Mouse (Mus musculus) heart, postnatal 0 days (tissue): ENCODE measurements around the gene Erp29. TPM values are rescaled to one million over a fixed set of nuclear protein-coding genes. Genes with fewer than 3 reads are reported as not detected.

Experiments
- ATAC-seq: fragments of 200-750 bp; cut with Nextera tagmentation; 2 replicates; pipeline ENCODE4 v1.8.0; 2017; ENCODE audit warnings: low read depth, moderate number of reproducible peaks, moderate library complexity; ENCODE audit not compliant: insufficient read depth
- DNase-seq: peaks from one replicate; pipeline ENCODE4 v3.0.0-alpha.2; 2016; ENCODE audit warnings: low spot score
- H3K27ac ChIP-seq: fragments of 300-500 bp; sonication (generic); 2 replicates; pipeline ENCODE4 v1.5.1; 2014; ENCODE audit warnings: low read depth, mild to moderate bottlenecking
- H3K27me3 ChIP-seq: fragments of 300-500 bp; sonication (generic); 2 replicates; pipeline ENCODE4 v1.6.1; 2014; ENCODE audit warnings: low read length, mixed read lengths; ENCODE audit not compliant: control insufficient read depth, insufficient read depth
- H3K36me3 ChIP-seq: fragments of 300-500 bp; sonication (generic); replicated peaks from 2 replicates; pipeline ENCODE4 v1.6.1; 2014; ENCODE audit warnings: low read length, mixed read lengths; ENCODE audit not compliant: control insufficient read depth, insufficient read depth
- H3K4me1 ChIP-seq: fragments of 300-500 bp; sonication (generic); 2 replicates; pipeline ENCODE4 v1.6.1; 2014; ENCODE audit warnings: antibody characterized with exemption; ENCODE audit not compliant: control insufficient read depth, insufficient read depth
- H3K4me2 ChIP-seq: fragments of 300-500 bp; sonication (generic); 2 replicates; pipeline ENCODE4 v1.6.1; 2014; ENCODE audit warnings: low read depth, mild to moderate bottlenecking, low read length, moderate library complexity
- H3K4me3 ChIP-seq: fragments of 300-500 bp; sonication (generic); 2 replicates; pipeline ENCODE4 v1.5.1; 2014; ENCODE audit warnings: low read depth, low read length
- H3K9ac ChIP-seq: fragments of 300-500 bp; sonication (generic); replicated peaks from 2 replicates; pipeline ENCODE4 v1.6.1; 2014; ENCODE audit warnings: low read depth, low read length, mixed read lengths
- H3K9me3 ChIP-seq: fragments of 300-500 bp; sonication (generic); replicated peaks from 2 replicates; pipeline ENCODE4 v1.6.1; 2016; ENCODE audit warnings: low read length; ENCODE audit not compliant: control insufficient read depth
- CTCF ChIP-seq: IDR thresholded peaks from 2 replicates; pipeline ENCODE4 v1.5.1; 2016; ENCODE audit warnings: antibody characterized with exemption, control low read depth, low read depth
- EP300 ChIP-seq: IDR thresholded peaks from 2 replicates; pipeline ENCODE4 v1.6.1; 2016; ENCODE audit warnings: antibody characterized with exemption, low read depth
- WGBS: fragments of 180-500 bp; shearing (Covaris S2); extraction: QIAGEN DNeasy Blood & Tissue Kit; methylation state at CpG from one replicate; pipeline ENCODE4 v1.1.7; 2014; 5-methylcytosine and 5-hydroxymethylcytosine counted together
- polyA plus RNA-seq: library from polyadenylated mRNA; unstranded; fragments of >200 nt; fragmentation: Nextera tagmentation; extraction: Ambion mirVana; gene quantifications from 2 replicates; pipeline ENCODE4 v1.2.1, GENCODE M21; 2015
- total RNA-seq: library from RNA; depleted of rRNA; stranded (reverse); fragments of >200 nt; gene quantifications from 2 replicates; pipeline ENCODE4 v1.2.3, GENCODE M21; 2014; ENCODE audit warnings: low replicate concordance

Erp29 gene
- total and polyA plus RNA-seq, 2 experiments from 2014 or later: 32.5 to 89.3 TPM

DNA sequence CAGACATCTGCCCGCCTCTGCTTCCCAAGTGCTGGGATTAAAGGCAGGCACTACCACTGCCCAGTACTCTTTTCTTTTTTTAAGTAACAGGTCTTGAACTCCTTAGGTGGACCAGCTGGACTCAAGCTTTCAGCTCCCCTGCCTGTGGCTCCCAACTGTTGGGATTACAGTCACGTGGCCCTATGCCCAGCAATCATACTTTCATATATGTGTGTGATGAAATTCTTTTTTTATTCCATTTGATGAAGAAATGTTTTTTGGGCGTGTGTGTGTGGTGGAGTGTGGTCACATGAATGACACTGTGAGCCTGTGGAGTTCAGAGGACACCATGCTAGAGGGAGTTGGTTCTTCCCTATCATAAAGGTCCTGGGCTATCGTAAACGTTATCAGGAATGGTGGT, 52.8 kb downstream of the Erp29 start:
- ATAC-seq: no peak
- DNase-seq: no peak
- TF ChIP-seq CTCF: no peak
- TF ChIP-seq EP300: no peak
- Histone ChIP-seq H3K27me3 (no peaks in the 10 kb centered on the region), H3K9me3 (no peaks in the 10 kb centered on the region), H3K36me3 (no peaks in the 10 kb centered on the region), H3K4me1 (peaks cover 13% of the 10 kb centered on the region), H3K4me2 (no peak overlapping the region), H3K9ac (no peak overlapping the region), H3K27ac (no peak overlapping the region), H3K4me3 (no peak overlapping the region)
- 81% methylated on average over 5 of the region's 5 CpGs for WGBS

DNA sequence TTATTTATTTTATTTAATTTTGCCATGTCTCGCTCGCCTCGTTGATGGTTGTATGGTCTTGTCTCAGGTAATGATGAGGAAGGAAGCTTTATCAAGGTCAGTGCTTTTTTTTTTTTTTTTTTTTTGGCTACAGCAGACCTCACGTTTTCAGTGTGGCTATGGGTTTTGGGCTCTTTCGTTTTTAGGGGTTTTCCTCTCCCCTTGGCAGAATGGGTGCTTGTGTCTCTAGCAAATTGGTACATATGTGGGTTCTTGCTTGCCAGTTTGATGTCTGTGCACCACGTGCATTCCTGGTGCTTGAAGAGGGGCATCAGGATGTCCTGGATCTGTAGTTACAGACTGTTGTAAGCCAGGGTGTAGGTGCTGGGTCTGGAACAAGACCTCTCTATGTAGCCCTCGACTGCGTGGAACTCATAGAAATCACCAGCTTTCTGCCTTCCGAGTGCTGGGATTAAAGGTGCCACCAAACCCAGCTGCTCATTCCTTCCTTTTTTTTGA, 53.3 kb downstream of the Erp29 start:
- Histone ChIP-seq H3K4me2 (peak overlapping the region; percentile 100), H3K9me3 (no peaks in the 10 kb centered on the region), H3K9ac (peak overlapping the region; percentile 84), H3K27ac (no peak overlapping the region), H3K4me3 (peak overlapping the region; percentile 98), H3K27me3 (no peaks in the 10 kb centered on the region), H3K36me3 (no peaks in the 10 kb centered on the region), H3K4me1 (peaks cover 11% of the 10 kb centered on the region)
- no peak for DNase-seq
- no peak for ATAC-seq
- TF ChIP-seq EP300 (no peak), CTCF (no peak)
- 35% methylated on average over 9 of the region's 9 CpGs for WGBS

DNA sequence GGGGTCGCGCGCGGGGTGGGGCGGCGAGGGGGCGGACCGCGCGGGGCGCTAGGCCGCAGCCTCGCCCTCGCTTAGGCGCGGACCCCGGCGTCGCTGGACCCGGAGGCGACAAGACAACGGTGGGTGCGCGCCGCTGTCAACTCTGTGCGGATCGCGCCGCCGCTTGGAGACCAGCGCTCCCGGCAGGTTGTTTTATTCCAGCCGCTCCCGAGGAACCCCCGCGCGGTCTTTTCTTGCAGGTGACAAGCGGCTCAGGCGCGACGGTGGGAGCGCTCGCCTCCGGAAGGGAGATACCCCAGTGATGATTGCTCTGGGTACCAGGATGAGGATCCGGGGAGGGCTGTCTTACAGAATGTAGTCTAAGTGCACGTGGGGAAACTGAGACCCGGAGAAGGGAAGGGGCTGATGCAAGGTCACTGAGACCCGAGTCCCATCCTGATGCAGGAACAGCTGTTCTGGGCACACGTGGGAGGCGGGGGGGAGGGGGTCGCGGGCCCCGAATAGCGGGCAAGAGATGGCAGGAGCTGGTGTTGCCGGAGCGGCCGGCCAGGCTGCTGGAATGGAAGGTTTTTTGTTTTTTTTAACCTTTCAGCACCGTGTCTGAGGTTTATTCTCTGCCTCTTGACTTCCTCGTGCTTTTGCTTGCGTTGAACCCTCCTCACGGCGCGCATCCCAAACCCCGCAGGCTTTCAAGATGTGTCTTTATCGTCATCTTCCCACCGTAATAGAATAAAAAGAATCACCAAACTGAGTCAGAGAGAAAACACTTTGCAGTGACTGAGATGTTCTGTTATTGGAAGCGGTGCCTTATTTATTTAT, 54.0 kb downstream of the Erp29 start:
- H3K36me3 ChIP-seq: no peaks in the 10 kb centered on the region
- DNase-seq (peak; percentile 60), ATAC-seq (peak; percentile 68)
- under 1% methylated on average over 55 of the region's 67 CpGs for WGBS
- H3K27ac ChIP-seq: peak overlapping the region; percentile 39
- peak overlapping the region; percentile 98 for H3K4me3 ChIP-seq
- peaks cover 9% of the 10 kb centered on the region for H3K4me1 ChIP-seq
- H3K27me3 ChIP-seq: no peaks in the 10 kb centered on the region
- peak overlapping the region; percentile 100 for H3K4me2 ChIP-seq
- TF ChIP-seq CTCF (no peak), EP300 (no peak)
- H3K9me3 ChIP-seq: no peaks in the 10 kb centered on the region
- peak overlapping the region; percentile 84 for H3K9ac ChIP-seq

DNA sequence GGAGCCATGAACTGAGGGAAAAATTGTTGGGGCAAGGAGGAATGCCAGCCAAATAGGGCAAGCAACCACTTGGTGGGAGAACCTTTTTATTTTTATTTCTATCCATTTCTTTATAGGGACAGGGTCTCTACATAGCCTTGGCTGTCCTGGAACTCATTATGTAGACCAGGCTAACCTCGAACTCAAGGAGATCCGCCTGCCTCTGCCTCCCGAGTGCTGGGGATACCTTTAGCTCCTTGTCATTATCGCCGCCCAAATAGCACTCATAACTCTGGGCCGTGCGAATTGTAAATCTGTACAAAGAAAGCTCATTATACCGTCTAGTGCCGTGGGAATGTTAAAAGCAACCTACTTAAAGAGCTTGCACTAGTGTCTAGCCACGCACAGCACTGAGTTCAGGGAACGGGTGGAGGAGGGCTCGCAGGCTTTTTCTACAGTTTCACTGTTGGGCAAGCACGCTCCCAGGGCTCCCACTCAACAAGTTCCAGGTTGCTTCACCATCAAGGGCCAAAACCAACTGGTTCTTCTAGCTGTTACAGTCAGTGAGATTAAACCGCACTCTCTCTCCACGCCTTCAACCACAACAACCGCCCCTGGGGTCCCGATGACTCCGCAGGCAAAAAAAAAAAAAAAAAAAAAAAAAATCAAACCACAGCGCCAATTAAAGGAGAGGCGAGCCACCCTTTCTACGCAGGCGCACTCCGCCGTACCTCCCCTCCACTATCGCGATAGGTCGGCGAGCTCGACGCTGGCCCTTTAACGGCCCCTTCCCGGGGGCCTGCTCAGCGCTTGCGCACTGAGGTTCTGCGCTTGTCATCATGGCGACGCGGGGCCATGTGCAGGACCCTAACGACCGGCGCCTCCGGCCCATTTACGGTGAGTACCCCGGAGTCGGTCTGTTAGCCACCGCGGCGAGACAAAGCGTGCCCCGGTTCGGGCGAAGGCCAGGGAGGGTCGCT, 54.8 kb downstream of the Erp29 start, which contains the start of gene Naa25:
Gene Naa25 (plus strand): TSS at position 750 of the 959 bp plus-strand sequence.
- peak; percentile 98 for DNase-seq
- 8% methylated on average over 53 of the region's 53 CpGs for WGBS
- Histone ChIP-seq H3K4me2 (peak within 1 kb of the TSS; percentile 100), H3K27ac (peak within 1 kb of the TSS; percentile 84), H3K9me3 (no peaks in the 10 kb centered on the region), H3K9ac (peak within 1 kb of the TSS; percentile 84), H3K36me3 (no peaks in the 10 kb centered on the region), H3K4me1 (peaks cover 9% of the 10 kb centered on the region), H3K4me3 (peak within 1 kb of the TSS; percentile 98), H3K27me3 (no peaks in the 10 kb centered on the region)
- peak; percentile 47; the same call in 1 of the 2 replicates for TF ChIP-seq EP300
- TF ChIP-seq CTCF: no peak
- ATAC-seq: peak; percentile 97

DNA sequence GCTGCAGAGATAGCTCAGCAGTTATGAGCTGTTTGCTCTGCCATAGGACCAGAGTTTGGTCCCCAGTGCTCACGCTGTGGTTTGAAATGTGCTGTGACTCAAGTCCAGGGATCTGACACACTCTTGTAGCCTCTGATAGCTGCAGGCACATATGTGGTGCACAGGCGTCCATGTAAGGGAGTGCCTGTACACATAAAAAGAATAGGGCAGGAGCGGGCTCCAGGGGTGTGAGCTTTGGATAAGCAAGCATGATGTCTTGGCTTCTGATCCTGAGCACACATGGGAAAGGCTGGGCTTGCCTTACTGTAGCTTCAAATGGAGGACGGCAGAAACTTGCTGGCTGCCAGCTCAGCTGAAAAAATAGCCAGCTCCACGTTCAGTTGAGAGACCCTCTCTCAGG, 56.7 kb downstream of the Erp29 start:
- no peak overlapping the region for H3K9ac ChIP-seq
- no peak for DNase-seq
- no peaks in the 10 kb centered on the region for H3K36me3 ChIP-seq
- H3K27me3 ChIP-seq: no peaks in the 10 kb centered on the region
- no peak overlapping the region for H3K4me2 ChIP-seq
- no peak for ATAC-seq
- H3K9me3 ChIP-seq: no peaks in the 10 kb centered on the region
- H3K27ac ChIP-seq: no peak overlapping the region
- WGBS: 63% methylated on average over 5 of the region's 5 CpGs
- TF ChIP-seq CTCF (no peak), EP300 (no peak)
- H3K4me3 ChIP-seq: no peak overlapping the region
- peaks cover 9% of the 10 kb centered on the region for H3K4me1 ChIP-seq
